23 mouse cellular contexts compared by ENCODE assay signal in genomic region chr17:44042861-44043260, GRCm38 (mm10). TPM values are rescaled to one million over a fixed set of nuclear protein-coding genes. Genes with fewer than 3 reads are reported as not detected.
DNase-seq lines count a peak whose midpoint lies in the region; ATAC-seq and TF ChIP-seq lines count a peak whose summit lies in the region.
"Had no signal": no experiment of that assay in that cellular context is flagged by ENCODE, and none has a peak within 500 bp of the region (broad histone marks: within the 10 kb centered on the region; RNA-seq: fewer than 3 reads in every experiment).

No protein-coding gene starts in this region.

- no peaks in the 10 kb centered on the region for H3K9me3 ChIP-seq in lung, embryonic 14.5 days (ENCODE audit: low read depth, low read length)
- no peaks in the 10 kb centered on the region for H3K9me3 ChIP-seq in lung, postnatal 0 days (ENCODE audit: low read length)
- H3K9me3 ChIP-seq in kidney, embryonic 16.5 days (ENCODE audit: low read length): no peaks in the 10 kb centered on the region
- H3K9me3 ChIP-seq: embryonic facial prominence, embryonic 15.5 days; liver, embryonic 12.5 days; neural tube, embryonic 13.5 days had no signal

- no peak for DNase-seq in frontal cortex, postnatal 10 days (ENCODE audit: low spot score in 2 of 2)
- peak; percentile 42 for DNase-seq in lung, embryonic 14.5 days
- DNase-seq in lung, postnatal 4 days: no peak
- peak; percentile 92 for DNase-seq in lung, postnatal 0 days (ENCODE audit: low spot score)
- DNase-seq in cerebellum, adult 18-20 months: no peak
- DNase-seq: cerebellum, adult 9-11 months; gastrocnemius, postnatal 25 days; heart, postnatal 4 days; kidney, adult 2 months; kidney, postnatal 10 days; retina, postnatal 1 day had no signal

- no peak for TF ChIP-seq CTCF in lung, embryonic 14.5 days (IDR thresholded peaks at IDR 0.05; ENCODE audit: low read depth)
- no peak for TF ChIP-seq CTCF in lung, postnatal 0 days (IDR thresholded peaks at IDR 0.05)

- H3K27me3 ChIP-seq in lung, embryonic 14.5 days (ENCODE audit: insufficient read depth, low read length): no peaks in the 10 kb centered on the region
- H3K27me3 ChIP-seq in lung, postnatal 0 days (replicated peaks; ENCODE audit: insufficient read depth, low read length): no peaks in the 10 kb centered on the region
- no peaks in the 10 kb centered on the region for H3K27me3 ChIP-seq in kidney, embryonic 16.5 days (ENCODE audit: insufficient read depth, low read length)
- H3K27me3 ChIP-seq: embryonic facial prominence, embryonic 15.5 days; liver, embryonic 12.5 days; neural tube, embryonic 13.5 days had no signal

- no peak overlapping the region for H3K4me3 ChIP-seq in lung, embryonic 14.5 days (ENCODE audit: low read depth, low read length)
- no peak overlapping the region for H3K4me3 ChIP-seq in lung, postnatal 0 days (ENCODE audit: low read depth, low read length)
- H3K4me3 ChIP-seq in kidney, embryonic 16.5 days (ENCODE audit: low read length): no peak overlapping the region
- H3K4me3 ChIP-seq: embryonic facial prominence, embryonic 15.5 days; heart, adult 2 months; liver, embryonic 12.5 days; myocyte; neural tube, embryonic 13.5 days had no signal

- H3K4me2 ChIP-seq in lung, embryonic 14.5 days: no peak overlapping the region
- no peak overlapping the region for H3K4me2 ChIP-seq in lung, postnatal 0 days (replicated peaks; ENCODE audit: low read depth, low read length)
- no peak overlapping the region for H3K4me2 ChIP-seq in kidney, embryonic 16.5 days (replicated peaks; ENCODE audit: low read depth, low read length)
- H3K4me2 ChIP-seq: embryonic facial prominence, embryonic 15.5 days; hindbrain, embryonic 14.5 days; liver, embryonic 12.5 days; neural tube, embryonic 13.5 days had no signal

- H3K9ac ChIP-seq in lung, embryonic 14.5 days: no peak overlapping the region
- no peak overlapping the region for H3K9ac ChIP-seq in lung, postnatal 0 days (replicated peaks; ENCODE audit: low read depth)
- no peak overlapping the region for H3K9ac ChIP-seq in kidney, embryonic 16.5 days (replicated peaks; ENCODE audit: low read length)
- H3K9ac ChIP-seq: embryonic facial prominence, embryonic 15.5 days; hindbrain, embryonic 14.5 days; liver, embryonic 12.5 days; neural tube, embryonic 13.5 days had no signal

- H3K27ac ChIP-seq in lung, embryonic 14.5 days (ENCODE audit: low read depth): no peak overlapping the region
- peak overlapping the region; percentile 70 for H3K27ac ChIP-seq in lung, postnatal 0 days (ENCODE audit: low read length)
- H3K27ac ChIP-seq in kidney, embryonic 16.5 days (ENCODE audit: low read length): no peak overlapping the region
- H3K27ac ChIP-seq: embryonic facial prominence, embryonic 15.5 days; heart, adult 2 months; hindbrain, embryonic 14.5 days; liver, embryonic 12.5 days; macrophage; neural tube, embryonic 13.5 days had no signal

- 62% methylated on average over 8 of the region's 8 CpGs for WGBS in lung, embryonic 14.5 days
- 57% methylated on average over 8 of the region's 8 CpGs for WGBS in lung, postnatal 0 days
- 81% methylated on average over 8 of the region's 8 CpGs for WGBS in kidney, embryonic 16.5 days

- TF ChIP-seq EP300 in lung, postnatal 0 days (IDR thresholded peaks at IDR 0.05): peak; percentile 92

- H3K4me1 ChIP-seq in lung, embryonic 14.5 days (ENCODE audit: insufficient read depth): no peaks in the 10 kb centered on the region
- H3K4me1 ChIP-seq in lung, postnatal 0 days (ENCODE audit: insufficient read depth, low read depth, low read length): no peaks in the 10 kb centered on the region
- no peaks in the 10 kb centered on the region for H3K4me1 ChIP-seq in kidney, embryonic 16.5 days (ENCODE audit: insufficient read depth, low read length)
- H3K4me1 ChIP-seq: embryonic facial prominence, embryonic 15.5 days; liver, embryonic 12.5 days had no signal

- ATAC-seq in frontal cortex, adult (ENCODE audit: low TSS enrichment): 0 out of 2 replicates have a peak, but pooled peaks have one; percentile 51
- no peak for ATAC-seq in lung, embryonic 14.5 days (ENCODE audit: insufficient read depth)
- ATAC-seq in lung, postnatal 0 days: peak; percentile 91
- no peak for ATAC-seq in kidney, embryonic 16.5 days (ENCODE audit: low FRiP score, low TSS enrichment)
- ATAC-seq: CD4-positive, CD25-positive, alpha-beta regulatory T cell, adult 4 months; forebrain, embryonic 14.5 days; liver, embryonic 12.5 days; midbrain, embryonic 16.5 days had no signal

- H3K36me3 ChIP-seq in lung, embryonic 14.5 days (ENCODE audit: insufficient read depth): no peaks in the 10 kb centered on the region
- H3K36me3 ChIP-seq in lung, postnatal 0 days (ENCODE audit: insufficient read depth, low read length): no peaks in the 10 kb centered on the region
- no peaks in the 10 kb centered on the region for H3K36me3 ChIP-seq in kidney, embryonic 16.5 days (ENCODE audit: insufficient read depth, low read length)
- H3K36me3 ChIP-seq: embryonic facial prominence, embryonic 15.5 days; liver, embryonic 12.5 days; neural tube, embryonic 13.5 days had no signal

RNA-seq across cellular contexts. Expression of gene Enpp5, which starts 35.8 kb away (rescaled TPM):
- polyA plus RNA-seq in lung, embryonic 14.5 days (2014; fragmentation: Nextera tagmentation; extraction: Ambion mirVana): 8.9 and 11.3 TPM in 2 replicates
- 15.3 and 19.4 TPM in 2 replicates for polyA plus RNA-seq in lung, postnatal 0 days (2015; fragmentation: Nextera tagmentation; extraction: Ambion mirVana)
- polyA plus RNA-seq in kidney, embryonic 16.5 days (2015; fragmentation: Nextera tagmentation; extraction: Ambion mirVana): 30.6 and 32.3 TPM in 2 replicates

Comparison
In these comparisons a context has a peak if more than half of its experiments do, and no peak if none do; other contexts are left out.
1. ATAC-seq: peak in frontal cortex, adult (single experiment) and lung, postnatal 0 days (single experiment); none in lung, embryonic 14.5 days (single experiment) and kidney, embryonic 16.5 days (single experiment).
2. DNase-seq: peak in lung, embryonic 14.5 days (single experiment) and lung, postnatal 0 days (single experiment); none in frontal cortex, postnatal 10 days (0 of 2), lung, postnatal 4 days (0 of 2) and cerebellum, adult 18-20 months (0 of 2).